Mouse (Mus musculus) hindbrain, embryonic 11.5 days (tissue): ENCODE measurements around the gene Add3. TPM values are rescaled to one million over a fixed set of nuclear protein-coding genes. Genes with fewer than 3 reads are reported as not detected.

Experiments
- ATAC-seq: fragments of 200-750 bp; cut with Nextera tagmentation; 2 replicates; pipeline ENCODE4 v1.8.0; 2017; ENCODE audit warnings: mild to moderate bottlenecking, moderate TSS enrichment, moderate library complexity; ENCODE audit not compliant: low FRiP score
- DNase-seq: peaks from one replicate; pipeline ENCODE4 v3.0.0-alpha.2; 2015; ENCODE audit warnings: low spot score
- H3K27ac ChIP-seq: fragments of 300-500 bp; sonication (generic); 2 replicates; pipeline ENCODE4 v1.5.1; 2014; ENCODE audit warnings: mild to moderate bottlenecking, low read depth, low read length
- H3K27me3 ChIP-seq: fragments of 300-500 bp; sonication (generic); 2 replicates; pipeline ENCODE4 v1.6.1; 2014; ENCODE audit warnings: mild to moderate bottlenecking, low read length, moderate library complexity, mixed read lengths; ENCODE audit not compliant: control insufficient read depth, insufficient read depth
- H3K36me3 ChIP-seq: fragments of 300-500 bp; sonication (generic); 2 replicates; pipeline ENCODE4 v1.6.1; 2014; ENCODE audit warnings: mild to moderate bottlenecking, low read length, moderate library complexity, mixed read lengths; ENCODE audit not compliant: control insufficient read depth, insufficient read depth
- H3K4me1 ChIP-seq: fragments of 300-500 bp; sonication (generic); replicated peaks from 2 replicates; pipeline ENCODE4 v1.6.1; 2014; ENCODE audit warnings: low read length, mixed read lengths; ENCODE audit not compliant: control insufficient read depth, insufficient read depth
- H3K4me2 ChIP-seq: fragments of 300-500 bp; sonication (generic); replicated peaks from 2 replicates; pipeline ENCODE4 v1.6.1; 2014; ENCODE audit warnings: mild to moderate bottlenecking, low read depth, low read length
- H3K4me3 ChIP-seq: fragments of 300-500 bp; sonication (generic); 2 replicates; pipeline ENCODE4 v1.5.1; 2014; ENCODE audit warnings: low read depth, low read length
- H3K9ac ChIP-seq: fragments of 300-500 bp; sonication (generic); 2 replicates; pipeline ENCODE4 v1.6.1; 2014; ENCODE audit warnings: low read depth, low read length
- H3K9me3 ChIP-seq: fragments of 300-500 bp; sonication (generic); 2 replicates; pipeline ENCODE4 v1.6.1; 2016; ENCODE audit warnings: low read length; ENCODE audit not compliant: control insufficient read depth
- WGBS: fragments of 180-500 bp; shearing (Covaris S2); extraction: QIAGEN DNeasy Blood & Tissue Kit; methylation state at CpG from one replicate; pipeline ENCODE4 v1.1.7; 2014; 5-methylcytosine and 5-hydroxymethylcytosine counted together
- polyA plus RNA-seq: library from polyadenylated mRNA; unstranded; fragments of >200 nt; fragmentation: Nextera tagmentation; extraction: Ambion mirVana; gene quantifications from 2 replicates; pipeline ENCODE4 v1.2.1, GENCODE M21; 2014

The Add3 gene
- polyA plus RNA-seq, 1 experiment from 2014 or later: 46.6 TPM

- no peaks in the 10 kb centered on the region for H3K4me1 ChIP-seq
Observed at GRCm38 (mm10) chr19:53174034-53174433, 33.8 kb downstream of the Add3 start.

GRCm38 (mm10) chr19:53175550-53175949 is 35.3 kb downstream of the Add3 start:
- Histone ChIP-seq H3K27me3 (no peaks in the 10 kb centered on the region), H3K4me1 (no peaks in the 10 kb centered on the region), H3K27ac (no peak overlapping the region), H3K36me3 (no peaks in the 10 kb centered on the region), H3K4me3 (no peak overlapping the region), H3K9me3 (no peaks in the 10 kb centered on the region), H3K9ac (no peak overlapping the region), H3K4me2 (no peak overlapping the region)
- 78% methylated on average over 5 of the region's 5 CpGs for WGBS
- no peak for DNase-seq
- ATAC-seq: no peak

More at GRCm38 (mm10) chr19:53174034-53174433, 33.8 kb downstream of the Add3 start:
- 97% methylated on average over 2 of the region's 2 CpGs for WGBS
- Histone ChIP-seq H3K36me3 (no peaks in the 10 kb centered on the region), H3K27ac (no peak overlapping the region), H3K9ac (no peak overlapping the region), H3K9me3 (no peaks in the 10 kb centered on the region), H3K27me3 (no peaks in the 10 kb centered on the region), H3K4me2 (no peak overlapping the region), H3K4me3 (no peak overlapping the region)
- no peak for ATAC-seq
- no peak for DNase-seq

- H3K4me3 ChIP-seq: no peak overlapping the region
- no peak overlapping the region for H3K9ac ChIP-seq
- no peak for ATAC-seq
- H3K4me2 ChIP-seq: no peak overlapping the region
- WGBS: 93% methylated on average over 4 of the region's 4 CpGs
- no peak for DNase-seq
- H3K4me1 ChIP-seq: no peaks in the 10 kb centered on the region
- no peaks in the 10 kb centered on the region for H3K36me3 ChIP-seq
- H3K27me3 ChIP-seq: no peaks in the 10 kb centered on the region
- no peak overlapping the region for H3K27ac ChIP-seq
- no peaks in the 10 kb centered on the region for H3K9me3 ChIP-seq
Observed at GRCm38 (mm10) chr19:53176518-53176917, 36.3 kb downstream of the Add3 start.

- no peak overlapping the region for H3K27ac ChIP-seq
- ATAC-seq (no peak), DNase-seq (no peak)
- H3K4me3 ChIP-seq: no peak overlapping the region
- no peaks in the 10 kb centered on the region for H3K36me3 ChIP-seq
- no peaks in the 10 kb centered on the region for H3K9me3 ChIP-seq
- H3K27me3 ChIP-seq: no peaks in the 10 kb centered on the region
- WGBS: 96% methylated on average over 20 of the region's 20 CpGs
- H3K4me2 ChIP-seq: no peak overlapping the region
- H3K4me1 ChIP-seq: no peaks in the 10 kb centered on the region
- H3K9ac ChIP-seq: no peak overlapping the region
Observed at GRCm38 (mm10) chr19:53178611-53179528, 38.6 kb downstream of the Add3 start.

- Histone ChIP-seq H3K4me1 (no peaks in the 10 kb centered on the region), H3K9ac (no peak overlapping the region), H3K27me3 (no peaks in the 10 kb centered on the region), H3K4me2 (no peak overlapping the region), H3K36me3 (no peaks in the 10 kb centered on the region), H3K4me3 (no peak overlapping the region), H3K9me3 (no peaks in the 10 kb centered on the region), H3K27ac (no peak overlapping the region)
- 87% methylated on average over 12 of the region's 12 CpGs for WGBS
- ATAC-seq (no peak), DNase-seq (no peak)
Observed at GRCm38 (mm10) chr19:53180168-53180803, 40.0 kb downstream of the Add3 start.

GRCm38 (mm10) chr19:53181003-53181861 is 41.0 kb downstream of the Add3 start:
- Histone ChIP-seq H3K27ac (no peak overlapping the region), H3K9me3 (no peaks in the 10 kb centered on the region), H3K36me3 (no peaks in the 10 kb centered on the region), H3K9ac (no peak overlapping the region), H3K4me2 (no peak overlapping the region), H3K27me3 (no peaks in the 10 kb centered on the region), H3K4me3 (no peak overlapping the region), H3K4me1 (no peaks in the 10 kb centered on the region)
- no peak for DNase-seq
- WGBS: 82% methylated on average over 19 of the region's 19 CpGs
- no peak for ATAC-seq

- 73% methylated on average over 9 of the region's 9 CpGs for WGBS
- H3K4me2 ChIP-seq: no peak overlapping the region
- DNase-seq (no peak), ATAC-seq (no peak)
- H3K9ac ChIP-seq: no peak overlapping the region
- H3K27me3 ChIP-seq: no peaks in the 10 kb centered on the region
- H3K27ac ChIP-seq: no peak overlapping the region
- no peak overlapping the region for H3K4me3 ChIP-seq
- no peaks in the 10 kb centered on the region for H3K36me3 ChIP-seq
- H3K9me3 ChIP-seq: no peaks in the 10 kb centered on the region
- no peaks in the 10 kb centered on the region for H3K4me1 ChIP-seq
Observed at GRCm38 (mm10) chr19:53183620-53184019, 43.4 kb downstream of the Add3 start.

- 52% methylated on average over 10 of the region's 10 CpGs for WGBS
- H3K27me3 ChIP-seq: no peaks in the 10 kb centered on the region
- no peak overlapping the region for H3K9ac ChIP-seq
- H3K36me3 ChIP-seq: no peaks in the 10 kb centered on the region
- DNase-seq (no peak), ATAC-seq (no peak)
- no peaks in the 10 kb centered on the region for H3K4me1 ChIP-seq
- no peak overlapping the region; the same call in 1 of the 2 replicates for H3K27ac ChIP-seq
- H3K9me3 ChIP-seq: no peaks in the 10 kb centered on the region
- H3K4me2 ChIP-seq: no peak overlapping the region
- no peak overlapping the region for H3K4me3 ChIP-seq
Observed at GRCm38 (mm10) chr19:53184216-53184615, 44.0 kb downstream of the Add3 start.
